Mouse (Mus musculus): ENCODE data around the gene Aco1.

DNA sequence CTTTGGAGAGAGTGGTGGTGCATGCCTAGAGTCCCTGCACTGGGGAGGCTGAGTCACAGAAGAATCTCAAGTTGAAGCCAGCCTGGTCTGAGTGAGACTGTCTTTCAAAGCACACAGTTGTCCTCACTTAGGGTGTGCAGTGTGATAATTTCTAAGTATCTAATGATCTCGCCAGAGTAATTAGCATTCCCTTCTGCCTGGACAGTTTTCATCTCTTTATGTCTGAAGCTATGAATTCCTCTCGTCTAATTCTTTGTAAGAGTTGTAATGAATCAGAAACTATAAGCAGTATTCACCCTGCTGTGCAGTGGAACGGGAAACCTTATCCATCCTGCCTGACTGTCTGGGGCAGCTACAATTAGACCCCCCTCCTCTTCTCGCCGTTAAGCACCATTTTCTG is 64.8 kb downstream of the Aco1 start:
- TF ChIP-seq POLR2A (IDR thresholded peaks at IDR 0.05; ENCODE audit: borderline replicate concordance, insufficient read depth, low read length) (no peak), CTCF (IDR thresholded peaks at IDR 0.05; ENCODE audit: borderline replicate concordance, insufficient read depth, low read depth, low read length) (no peak)
